Mouse (Mus musculus): ENCODE data around the gene Timeless. TPM values are rescaled to one million over a fixed set of nuclear protein-coding genes. Genes with fewer than 3 reads are reported as not detected.

Timeless gene
- total RNA-seq (2023) = 10 to 100 TPM; 29.4 to 41.0 TPM

DNA sequence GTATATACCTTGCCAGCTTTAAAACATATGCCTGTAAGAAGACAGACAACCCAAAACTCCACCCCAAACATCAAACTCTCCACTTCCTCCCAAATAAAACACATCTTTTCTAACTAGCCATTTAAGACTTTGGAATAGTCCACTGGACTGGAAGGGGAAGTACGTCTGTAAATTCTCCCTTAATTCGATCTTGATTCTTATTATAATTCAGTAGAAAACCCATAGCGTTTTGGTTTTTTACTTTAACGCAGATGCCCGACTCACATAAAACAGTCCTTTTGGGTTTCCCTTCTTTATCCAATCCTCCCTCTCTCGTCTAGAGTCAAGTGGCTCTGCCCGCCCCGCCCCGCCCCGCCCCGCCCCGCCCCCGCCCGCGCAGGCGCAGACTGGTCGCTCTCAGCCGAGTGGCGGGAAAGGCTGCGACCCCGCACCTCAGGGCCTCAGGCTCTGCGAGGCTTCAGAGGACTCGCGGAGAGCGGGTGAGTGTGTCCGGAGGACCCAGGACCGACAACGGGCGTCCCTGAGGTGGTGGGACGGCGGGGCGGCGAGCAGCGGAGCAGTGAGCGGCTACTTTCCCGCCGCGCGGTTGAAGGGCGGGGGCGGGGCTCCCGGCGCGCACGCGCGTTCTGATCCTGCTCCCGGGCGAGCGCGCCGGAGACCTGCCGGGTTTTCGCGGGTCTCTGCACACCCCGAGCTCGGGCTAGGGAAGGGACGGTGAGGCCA lies at the start of gene Timeless:
Gene Timeless, plus strand, starts transcription at position 369 of the 723 bp plus-strand sequence.

DNA sequence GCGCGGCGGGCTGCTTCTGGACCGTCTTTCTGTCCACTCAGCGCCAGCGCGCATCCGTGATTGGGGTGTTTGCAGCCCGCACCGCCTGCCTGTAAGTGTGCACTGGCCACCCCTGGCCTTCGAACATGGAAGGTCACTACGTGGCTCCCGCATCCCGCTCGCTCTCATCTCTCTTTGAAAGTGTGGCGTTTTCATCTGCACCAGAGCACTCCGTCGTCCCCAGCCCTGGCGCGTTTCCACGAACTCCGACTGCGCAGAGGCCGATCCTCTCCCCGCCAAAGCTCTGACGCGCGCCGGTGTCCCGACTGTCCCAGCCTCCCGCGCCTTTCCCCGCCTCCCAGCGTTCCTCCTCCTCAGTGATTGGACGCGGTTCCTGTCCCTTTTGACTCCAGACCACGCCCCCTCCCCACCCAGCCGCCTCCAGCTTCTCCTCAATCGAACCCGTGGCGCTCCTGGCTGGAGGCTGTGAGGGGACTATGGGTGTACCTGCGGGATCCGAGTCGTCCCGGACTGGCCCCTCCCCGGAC lies 37.8 kb upstream of the Timeless start, which contains the start of gene Gls2:
Gene Gls2, plus strand, starts transcription at position 434 of the 527 bp plus-strand sequence.

DNA sequence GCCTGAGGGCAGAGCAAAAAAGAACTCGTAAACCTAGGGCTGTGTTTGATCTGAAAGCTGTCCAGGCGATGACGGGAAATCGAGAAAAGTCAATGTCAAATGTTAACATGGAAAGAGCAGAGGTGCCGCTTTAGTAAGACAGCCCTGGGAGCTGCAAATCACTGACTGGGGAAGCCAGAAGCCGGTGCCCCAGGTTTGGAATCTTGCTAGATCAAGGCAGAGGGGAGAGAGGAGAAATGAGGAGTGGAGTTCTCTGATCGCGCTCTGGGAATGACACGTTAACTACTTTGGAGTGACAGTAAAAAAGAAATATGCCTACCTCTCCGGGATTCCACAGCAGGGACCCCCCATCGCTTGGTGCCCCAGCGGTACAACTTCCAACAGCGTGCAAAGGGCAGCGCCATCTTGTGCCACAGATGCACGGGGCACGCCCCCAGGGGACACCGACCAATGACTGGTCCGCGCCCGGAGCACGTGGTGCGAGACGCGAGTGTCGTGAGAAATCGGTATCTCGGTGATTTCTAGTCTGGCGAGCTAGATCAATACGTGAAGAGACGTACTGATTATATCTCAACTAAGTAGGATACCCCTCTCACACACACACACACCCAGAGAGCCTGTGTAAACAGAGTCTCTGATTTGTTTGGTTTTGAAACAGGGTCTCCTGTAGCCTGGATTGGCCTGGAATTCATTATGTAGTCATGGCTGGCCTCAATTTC lies 20.3 kb upstream of the Timeless start, which contains the start of gene Spryd4:
Gene Spryd4, minus strand, starts transcription at position 418 of the 719 bp plus-strand sequence.

DNA sequence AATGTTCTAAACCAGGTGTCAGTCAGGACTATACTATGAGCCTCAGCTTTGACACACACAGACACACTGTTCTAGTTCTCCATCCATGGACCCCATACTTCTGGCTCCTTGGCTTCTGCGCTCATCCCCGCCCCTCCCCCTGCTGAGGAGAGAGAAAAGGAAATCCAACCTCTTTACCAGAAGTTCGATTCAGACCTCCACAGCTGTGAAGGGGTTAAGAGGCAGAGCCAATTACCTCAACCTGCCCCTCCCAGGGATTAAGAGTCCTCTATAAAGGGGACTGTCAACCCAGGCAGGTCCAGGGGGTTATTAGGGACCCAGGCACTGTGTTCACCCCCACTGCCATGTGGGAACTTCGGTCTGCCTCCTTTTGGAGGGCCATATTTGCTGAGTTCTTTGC lies 6.3 kb upstream of the Timeless start, which contains the start of gene Mip:
Gene Mip, plus strand, starts transcription at position 301 of the 400 bp plus-strand sequence.

DNA sequence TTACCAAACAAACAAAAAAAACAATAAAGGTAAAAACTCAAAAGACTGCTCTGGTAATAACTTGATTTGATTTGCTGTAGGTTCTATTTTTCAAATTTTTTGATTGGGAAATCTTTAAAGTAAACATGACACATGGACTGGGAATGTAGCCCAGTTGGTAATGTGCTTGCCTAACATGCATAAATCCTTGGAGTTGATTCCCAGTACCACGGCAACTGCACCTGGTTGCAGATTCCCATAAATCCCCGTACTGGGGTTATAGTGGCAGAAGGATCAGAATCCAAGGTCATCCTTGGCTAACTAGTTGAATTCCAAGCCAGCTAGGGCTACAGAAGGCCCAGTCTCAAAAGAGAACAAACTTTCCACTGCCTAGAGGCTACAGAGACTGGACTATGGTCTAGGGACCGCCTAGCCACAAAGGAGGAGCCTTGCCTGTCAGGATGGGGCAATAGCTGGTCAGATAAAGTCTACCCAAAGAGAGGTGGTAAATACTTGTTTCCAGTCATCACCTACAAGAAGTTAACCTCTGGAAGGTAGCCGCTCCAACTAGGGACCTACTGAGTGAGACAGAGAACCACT lies 21.9 kb downstream of the Timeless start, which contains the start of gene Apon:
Gene Apon, plus strand, starts transcription at position 420 of the 579 bp plus-strand sequence.

DNA sequence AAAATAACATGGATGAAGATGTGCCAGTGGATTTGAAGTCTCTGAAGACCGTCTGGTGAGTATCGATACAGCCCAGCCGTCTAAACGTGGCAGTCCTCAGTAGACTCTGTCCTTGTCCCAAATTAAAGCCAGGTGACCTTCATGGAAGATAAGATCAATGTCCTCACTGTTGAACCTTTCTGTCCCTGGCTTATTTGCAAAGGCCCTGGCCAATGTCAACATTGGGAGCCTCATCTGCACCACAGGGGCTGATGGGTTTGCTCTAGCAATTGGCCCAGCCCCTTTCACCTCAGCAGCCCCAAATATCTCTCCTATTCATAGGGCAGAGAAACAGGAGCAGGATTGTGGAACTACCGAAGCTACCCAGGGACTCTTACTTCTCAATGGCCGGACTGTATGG lies 36.5 kb downstream of the Timeless start, which contains the start of gene Apof:
Gene Apof, plus strand, starts transcription at position 301 of the 400 bp plus-strand sequence.

DNA sequence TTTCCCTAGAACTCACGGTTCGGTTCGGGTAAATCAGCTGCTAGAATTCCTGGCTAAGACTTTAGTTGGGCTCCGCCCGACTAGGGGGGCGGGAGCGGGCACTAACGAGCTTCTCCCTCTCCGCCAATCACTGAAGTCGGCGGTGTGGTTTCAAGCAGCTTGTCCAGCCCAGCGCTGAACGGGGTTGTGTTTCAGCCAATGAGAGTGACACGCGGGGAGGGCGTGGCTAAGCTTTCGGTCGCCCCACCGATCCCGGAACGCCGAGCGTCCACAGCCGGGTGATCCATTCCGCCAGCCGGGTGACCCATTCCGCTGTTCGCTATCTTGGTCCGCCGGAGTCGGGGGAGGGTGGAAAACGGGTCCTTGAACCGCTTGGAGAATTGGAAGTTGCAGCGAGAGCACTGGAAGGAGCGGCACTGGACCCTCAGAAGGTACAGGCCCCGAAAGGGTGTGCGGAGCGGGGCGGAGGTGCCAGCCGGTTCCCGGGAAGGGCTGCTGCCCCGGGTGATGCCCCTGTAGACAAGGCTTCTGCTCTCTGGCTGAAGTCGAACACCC lies 38.5 kb downstream of the Timeless start, which contains the start of gene Stat2:
Gene Stat2, plus strand, starts transcription at position 273 of the 555 bp plus-strand sequence.

DNA sequence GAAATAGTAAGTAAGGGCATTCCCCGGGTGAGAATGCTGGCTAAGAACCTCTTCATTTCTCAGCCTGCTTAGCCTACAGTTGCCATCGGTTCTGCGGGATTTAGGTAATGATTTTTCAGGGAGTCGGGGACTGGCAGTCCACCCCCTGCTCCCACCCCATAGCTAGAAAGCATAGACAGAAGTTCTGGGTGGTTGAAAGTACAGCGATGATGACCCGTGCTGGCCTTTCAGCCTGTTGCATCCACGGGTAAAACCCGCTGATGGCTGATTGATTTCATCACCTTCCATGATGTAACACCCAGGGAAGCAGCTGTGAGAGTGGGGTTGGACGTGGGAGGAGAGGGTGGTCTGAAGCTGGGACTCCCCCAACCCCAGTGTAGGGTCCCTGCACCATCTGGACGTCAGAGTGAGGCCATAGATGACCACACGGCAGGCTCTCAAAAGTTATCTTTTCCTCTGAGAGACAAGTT lies 66.9 kb downstream of the Timeless start, which contains the start of gene Il23a:
Gene Il23a, minus strand, starts transcription at position 51 of the 470 bp plus-strand sequence.

Other genes starting within 250 kb of the Timeless start
- not detected for gene Hsd17b6, start 224.5 kb upstream of the Timeless start, total RNA-seq (2023)
- gene Prim1, start 216.9 kb upstream of the Timeless start, total RNA-seq (2023) = 10 to 100 TPM; 21.7 to 35.1 TPM
- gene Naca, start 196.5 kb upstream of the Timeless start, total RNA-seq (2023) = 100 to 1,000 TPM; 347 to 352 TPM
- 10 to 100 TPM; 69.1 to 74.1 TPM for gene Ptges3, start 173.1 kb upstream of the Timeless start, total RNA-seq (2023)
- gene Atp5b, start 148.8 kb upstream of the Timeless start, total RNA-seq (2023) = 100 to 1,000 TPM; 509 to 578 TPM
- 10 to 100 TPM; 81.5 to 91.8 TPM for gene Baz2a, start 140.5 kb upstream of the Timeless start, total RNA-seq (2023)
- 10 to 100 TPM; 10.7 to 11.5 TPM for gene Rbms2, start 51.8 kb upstream of the Timeless start, total RNA-seq (2023)
- 1 to 10 TPM; 1.0 to 1.6 TPM for gene Gls2, start 37.6 kb upstream of the Timeless start, total RNA-seq (2023)
- 1 to 10 TPM; 4.2 to 6.3 TPM for gene Spryd4, start 20.3 kb upstream of the Timeless start, total RNA-seq (2023)
- under 1 TPM in 1 of 2 experiments, not detected in 1; 0.15 TPM for gene Mip, start 6.2 kb upstream of the Timeless start, total RNA-seq (2023)
- under 1 TPM in 1 of 2 experiments, not detected in 1; 0.46 TPM for gene Apon, start 22.0 kb downstream of the Timeless start, total RNA-seq (2023)
- gene Apof, start 36.6 kb downstream of the Timeless start, total RNA-seq (2023) = not detected
- gene Stat2, start 38.5 kb downstream of the Timeless start, total RNA-seq (2023) = 10 to 100 TPM; 36.7 to 45.1 TPM
- gene Il23a, start 66.7 kb downstream of the Timeless start, total RNA-seq (2023) = not detected
- gene Pan2, start 71.3 kb downstream of the Timeless start, total RNA-seq (2023) = 10 to 100 TPM; 30.3 to 33.9 TPM
- 10 to 100 TPM; 34.4 to 34.6 TPM for gene Cnpy2, start 90.4 kb downstream of the Timeless start, total RNA-seq (2023)
- gene Cs, start 105.7 kb downstream of the Timeless start, total RNA-seq (2023) = 100 to 1,000 TPM; 101 to 107 TPM
- 10 to 100 TPM; 15.7 to 16.2 TPM for gene Coq10a, start 136.9 kb downstream of the Timeless start, total RNA-seq (2023)
- 10 to 100 TPM; 39.9 to 40.3 TPM for gene Ankrd52, start 145.1 kb downstream of the Timeless start, total RNA-seq (2023)
- not detected for gene Slc39a5, start 169.2 kb downstream of the Timeless start, total RNA-seq (2023)
- 10 to 100 TPM; 36.2 to 39.9 TPM for gene Nabp2, start 179.4 kb downstream of the Timeless start, total RNA-seq (2023)
- gene Rnf41, start 179.6 kb downstream of the Timeless start, total RNA-seq (2023) = 10 to 100 TPM; 34.9 to 38.0 TPM
- gene Smarcc2, start 227.2 kb downstream of the Timeless start, total RNA-seq (2023) = 10 to 100 TPM; 94.8 to 95.9 TPM

Measured in neutrophil, adult 83 days (primary cell).